Mouse (Mus musculus) CH12F3 (cell line): ENCODE measurements around the gene Sema6c.
"Not testable (repeated sequence)": the region's sequence is repeated elsewhere in the genome, so short reads cannot be mapped to it uniquely, and the experiment has no call there.

Experiments used
- in situ Hi-C: fragments of 300-500 bp; cut with MboI; formaldehyde crosslinking; loops from 2 replicates; pipeline ENCODE4 v1.14.3; 2020; ENCODE audit warnings: low sequenced_read_pairs

Gene Sema6c

GRCm38 (mm10) chr3:95159987-95160963 is at the start of gene Sema6c:
Gene Sema6c (plus strand): TSS chr3:95160457.
- in situ Hi-C loops = no loop called here

- in situ Hi-C loops = no loop called here
Measured at GRCm38 (mm10) chr3:95110911-95111726, 49.1 kb upstream of the Sema6c start, which contains the start of gene Vps72. Gene Vps72 (plus strand): TSS chr3:95111022.

GRCm38 (mm10) chr3:95112760-95113159 is 47.5 kb upstream of the Sema6c start:
- in situ Hi-C loops = no loop called here

GRCm38 (mm10) chr3:95117751-95118150 is 42.5 kb upstream of the Sema6c start:
- in situ Hi-C loops = no loop called here

GRCm38 (mm10) chr3:95121580-95121979 is 38.7 kb upstream of the Sema6c start:
- in situ Hi-C loops = no loop called here

- in situ Hi-C loops = no loop called here
Measured at GRCm38 (mm10) chr3:95124246-95124645, 36.0 kb upstream of the Sema6c start, which contains the start of gene Tmod4. Gene Tmod4 (plus strand): TSS chr3:95124476.

- in situ Hi-C loops = no loop called here
Measured at GRCm38 (mm10) chr3:95124972-95125371, 35.3 kb upstream of the Sema6c start.

- in situ Hi-C loops = no loop called here
Measured at GRCm38 (mm10) chr3:95129226-95129651, 31.0 kb upstream of the Sema6c start.

GRCm38 (mm10) chr3:95130081-95130480 is 30.2 kb upstream of the Sema6c start:
- in situ Hi-C loops = no loop called here

- in situ Hi-C loops = not testable (repeated sequence)
Measured at GRCm38 (mm10) chr3:95132389-95132788, 27.9 kb upstream of the Sema6c start.

GRCm38 (mm10) chr3:95133176-95133575 is 27.1 kb upstream of the Sema6c start:
- in situ Hi-C loops = no loop called here

- in situ Hi-C loops = no loop called here
Measured at GRCm38 (mm10) chr3:95133680-95134101, 26.6 kb upstream of the Sema6c start, which contains the start of the genes Scnm1 and Lysmd1. Gene Scnm1 (minus strand): TSS chr3:95134011. Gene Lysmd1 (plus strand): TSS chr3:95134088.

- in situ Hi-C loops = not testable (repeated sequence)
Measured at GRCm38 (mm10) chr3:95134133-95134532, 26.1 kb upstream of the Sema6c start.

- in situ Hi-C loops = no loop called here
Measured at GRCm38 (mm10) chr3:95135023-95135422, 25.2 kb upstream of the Sema6c start.

- in situ Hi-C loops = no loop called here
Measured at GRCm38 (mm10) chr3:95135433-95136052, 24.7 kb upstream of the Sema6c start.

- in situ Hi-C loops = no loop called here
Measured at GRCm38 (mm10) chr3:95136336-95136735, 23.9 kb upstream of the Sema6c start.

GRCm38 (mm10) chr3:95139586-95140288 is 20.5 kb upstream of the Sema6c start:
- in situ Hi-C loops = loop anchor here (10.0 kb wide), 1 partner anchor 125 kb away; no protein-coding TSS in a partner anchor

GRCm38 (mm10) chr3:95140289-95140595 is 20.0 kb upstream of the Sema6c start:
- in situ Hi-C loops = loop anchor here (10.0 kb wide), 1 partner anchor 125 kb away; no protein-coding TSS in a partner anchor

- in situ Hi-C loops = loop anchor here (10.0 kb wide), 1 partner anchor 124 kb away; no protein-coding TSS in a partner anchor
Measured at GRCm38 (mm10) chr3:95140795-95141194, 19.5 kb upstream of the Sema6c start.

- in situ Hi-C loops = loop anchor here (10.0 kb wide), 1 partner anchor 123 kb away; no protein-coding TSS in a partner anchor
Measured at GRCm38 (mm10) chr3:95141474-95141873, 18.8 kb upstream of the Sema6c start.
